Mouse (Mus musculus) olfactory bulb, adult 2 months (tissue): ENCODE results near the gene Ndufa5. TPM values are rescaled to one million over a fixed set of nuclear protein-coding genes. Genes with fewer than 3 reads are reported as not detected.
A peak's percentile ranks its signal among the peaks of the same experiment; 100 is the strongest.

ENCODE experiments used
- H3K27ac ChIP-seq: fragments of 200-500 bp; 2 replicates; pipeline ENCODE4 v1.5.1; 2012; ENCODE audit warnings: low read depth, low read length; ENCODE audit not compliant: insufficient read depth
- H3K4me1 ChIP-seq: fragments of 200-500 bp; 2 replicates; pipeline ENCODE4 v1.6.1; 2012; ENCODE audit warnings: low read length; ENCODE audit not compliant: control insufficient read depth, insufficient read depth
- H3K4me3 ChIP-seq: fragments of 200-500 bp; 2 replicates; pipeline ENCODE4 v1.5.1; 2012; ENCODE audit warnings: mild to moderate bottlenecking, low read depth, low read length, moderate library complexity; ENCODE audit not compliant: insufficient read depth
- CTCF ChIP-seq: fragments of 200-500 bp; IDR thresholded peaks from 2 replicates; pipeline ENCODE4 v1.5.1; 2012; ENCODE audit warnings: low read depth, mild to moderate bottlenecking, low read length, moderate library complexity; ENCODE audit not compliant: insufficient read depth
- POLR2A ChIP-seq: fragments of 200-500 bp; IDR thresholded peaks from 2 replicates; pipeline ENCODE4 v1.6.1; 2012; ENCODE audit warnings: mild to moderate bottlenecking, low read depth, low read length, moderate library complexity; ENCODE audit not compliant: insufficient read depth
- WGBS: fragments of 180-500 bp; shearing (Covaris S2); methylation state at CpG from one replicate; pipeline ENCODE4 v1.1.7; 2018; 5-methylcytosine and 5-hydroxymethylcytosine counted together
- polyA plus RNA-seq: library from polyadenylated mRNA; stranded (reverse); fragments of >200 nt; gene quantifications from 2 replicates; pipeline ENCODE4 v1.2.4, GENCODE M21; 2012; ENCODE audit warnings: low replicate concordance; ENCODE audit not compliant: missing spikeins, insufficient read depth, insufficient read length

Gene Ndufa5
- polyA plus RNA-seq, result not detected in 2 replicates

GRCm38 (mm10) chr6:24527155-24528063 lies at the start of gene Ndufa5:
Gene Ndufa5, minus strand, starts transcription at chr6:24528013.
- TF ChIP-seq POLR2A, result peak; percentile 77
- no peak for TF ChIP-seq CTCF
- H3K4me1 ChIP-seq, result peaks cover 3% of the 10 kb centered on the region; the same call in 1 of the 2 replicates
- 0 out of 2 replicates have a peak within 1 kb of the TSS, but pooled peaks have one; percentile 2 for H3K27ac ChIP-seq
- WGBS, result under 1% methylated on average over 53 of the region's 53 CpGs
- H3K4me3 ChIP-seq, result peak within 1 kb of the TSS; percentile 60

DNA sequence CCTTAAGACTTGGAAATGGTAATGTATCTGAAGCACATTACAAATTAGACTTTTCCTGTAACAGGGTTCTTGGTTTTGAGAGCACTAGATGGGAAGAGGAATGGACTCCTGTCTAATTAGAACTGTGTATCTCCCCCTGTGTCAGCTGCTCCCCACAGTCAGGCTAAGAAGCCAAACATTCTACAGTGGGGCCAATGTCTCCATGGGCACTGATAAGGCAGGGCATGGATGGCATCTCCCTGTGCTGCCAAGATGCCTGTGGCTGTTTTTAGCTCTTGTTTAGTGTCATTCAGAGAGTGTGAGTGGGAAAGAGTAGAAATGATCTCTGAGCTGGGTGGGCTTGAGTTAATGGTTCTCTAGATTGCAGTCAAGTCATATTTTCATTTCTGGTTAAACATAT lies 45.5 kb upstream of the Ndufa5 start:
- Histone ChIP-seq H3K27ac (no peak overlapping the region), H3K4me3 (no peak overlapping the region), H3K4me1 (no peaks in the 10 kb centered on the region)
- TF ChIP-seq CTCF (no peak), POLR2A (no peak)

DNA sequence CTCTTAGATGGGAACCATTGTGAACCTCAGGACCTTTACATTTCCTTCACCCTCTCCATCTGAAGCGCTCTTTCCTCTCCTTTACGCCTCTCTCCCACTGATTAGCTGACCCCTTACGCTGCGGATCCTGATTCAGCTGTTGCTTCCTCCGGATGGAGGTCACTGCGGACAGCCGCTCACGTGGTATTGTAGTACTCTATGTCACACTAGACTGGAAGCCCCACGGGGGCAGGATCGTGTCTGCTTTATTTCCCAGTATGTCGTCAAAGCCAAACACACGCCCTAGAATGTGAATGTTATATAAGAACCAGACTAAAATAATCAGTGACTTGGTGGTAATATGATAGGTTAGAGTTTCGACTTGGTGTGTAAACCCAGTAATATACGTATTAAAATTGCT lies 44.6 kb upstream of the Ndufa5 start:
- no peak overlapping the region for H3K4me3 ChIP-seq
- no peaks in the 10 kb centered on the region for H3K4me1 ChIP-seq
- WGBS, result 95% methylated on average over 14 of the region's 14 CpGs
- no peak for TF ChIP-seq CTCF
- TF ChIP-seq POLR2A, result no peak
- no peak overlapping the region for H3K27ac ChIP-seq

GRCm38 (mm10) chr6:24571126-24571525 lies 43.3 kb upstream of the Ndufa5 start:
- TF ChIP-seq POLR2A (no peak), CTCF (no peak)
- 70% methylated on average over 6 of the region's 6 CpGs for WGBS

DNA sequence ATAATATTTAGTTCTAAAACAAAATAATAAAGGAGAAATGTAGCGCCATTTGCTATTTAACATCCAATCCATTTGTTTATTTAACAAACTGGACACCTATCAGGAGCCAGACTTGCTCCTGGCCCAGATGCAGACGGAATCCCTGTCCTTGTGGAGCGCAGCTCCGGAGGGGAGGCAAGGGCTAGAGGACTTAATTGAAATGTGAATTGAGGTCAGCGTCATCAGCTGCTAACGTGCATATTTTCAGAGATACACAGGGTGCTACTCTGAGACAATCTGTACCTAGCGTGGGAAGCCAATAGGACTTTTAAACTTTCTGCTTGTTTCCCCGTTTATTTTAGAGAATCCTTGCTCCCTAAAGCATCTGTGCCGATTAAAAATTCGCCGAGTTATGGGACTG lies 42.5 kb upstream of the Ndufa5 start:
- WGBS, result 82% methylated on average over 11 of the region's 11 CpGs
- Histone ChIP-seq H3K4me1 (no peaks in the 10 kb centered on the region), H3K27ac (no peak overlapping the region), H3K4me3 (no peak overlapping the region)
- no peak for TF ChIP-seq CTCF
- TF ChIP-seq POLR2A, result no peak

More at GRCm38 (mm10) chr6:24571126-24571525, 43.3 kb upstream of the Ndufa5 start:
- H3K4me3 ChIP-seq, result no peak overlapping the region
- H3K27ac ChIP-seq, result no peak overlapping the region
- no peaks in the 10 kb centered on the region for H3K4me1 ChIP-seq

- H3K27ac ChIP-seq, result no peak overlapping the region
- WGBS, result 96% methylated on average over 1 of the region's 1 CpGs
- no peak overlapping the region for H3K4me3 ChIP-seq
- H3K4me1 ChIP-seq, result no peaks in the 10 kb centered on the region
- TF ChIP-seq POLR2A, result no peak
- TF ChIP-seq CTCF, result no peak
Measured at GRCm38 (mm10) chr6:24569711-24570110, 41.9 kb upstream of the Ndufa5 start.

DNA sequence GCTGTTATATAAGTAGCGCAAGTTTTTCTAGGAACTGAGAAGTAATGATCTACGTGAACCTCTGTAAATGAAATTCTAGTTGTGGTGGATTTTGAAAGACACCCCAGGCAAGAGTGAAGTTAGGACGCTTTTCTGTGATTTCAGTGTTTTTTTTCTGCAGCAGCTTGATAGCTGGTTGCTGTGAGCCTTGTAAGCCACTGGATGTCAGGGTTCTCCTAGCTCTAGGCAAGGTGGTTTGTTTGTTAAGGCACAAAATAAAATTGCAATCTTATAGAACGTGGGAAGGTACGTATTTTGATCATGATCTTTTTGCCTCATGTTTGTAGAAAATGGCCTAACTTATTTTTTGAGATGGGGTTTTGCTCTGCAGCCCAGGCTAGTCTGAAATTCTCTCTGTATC lies 41.1 kb upstream of the Ndufa5 start:
- WGBS, result 83% methylated on average over 5 of the region's 5 CpGs
- H3K27ac ChIP-seq, result no peak overlapping the region
- TF ChIP-seq POLR2A (no peak), CTCF (no peak)

DNA sequence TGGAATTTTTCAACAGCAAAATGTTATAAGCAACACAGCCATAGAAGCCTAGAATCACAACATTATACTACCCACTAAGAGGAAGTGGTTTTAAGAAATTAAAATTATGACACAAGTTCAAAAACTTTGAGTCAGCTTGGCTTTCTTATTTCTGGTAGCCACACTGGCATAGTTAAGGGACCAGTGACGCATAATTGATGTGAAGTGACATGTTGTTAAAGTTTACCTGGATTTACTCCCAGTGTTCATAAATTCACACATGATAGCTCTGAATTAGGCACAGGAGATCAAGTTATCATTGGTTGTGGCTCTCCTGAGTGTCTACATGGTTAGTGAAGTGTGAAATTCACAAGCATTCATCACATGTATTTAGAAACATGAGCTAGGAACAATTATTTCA lies 37.1 kb upstream of the Ndufa5 start:
- TF ChIP-seq POLR2A (no peak), CTCF (no peak)
- WGBS, result 96% methylated on average over 1 of the region's 1 CpGs
- H3K4me1 ChIP-seq, result no peaks in the 10 kb centered on the region

More for the DNA sequence above, 41.1 kb upstream of the Ndufa5 start:
- Histone ChIP-seq H3K4me3 (no peak overlapping the region), H3K4me1 (no peaks in the 10 kb centered on the region)

DNA sequence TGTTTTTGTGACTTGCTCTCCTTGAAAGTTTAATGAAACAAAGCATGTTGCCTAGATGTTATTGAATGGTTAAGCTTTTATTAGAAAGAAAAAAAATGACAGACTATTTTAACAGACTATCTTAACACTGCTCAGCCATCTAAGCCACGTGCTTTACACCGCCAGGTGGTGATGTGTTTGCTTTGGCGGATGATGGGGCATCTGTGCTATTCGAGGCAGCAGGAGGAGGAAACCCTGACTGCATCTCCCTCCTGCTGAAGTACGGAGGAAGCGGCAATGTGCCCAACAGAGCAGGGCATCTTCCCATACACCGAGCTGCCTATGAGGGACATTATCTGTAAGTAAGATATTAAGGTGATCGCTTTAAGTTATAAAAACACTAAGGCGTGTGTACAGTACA lies 36.3 kb upstream of the Ndufa5 start:
- 81% methylated on average over 9 of the region's 9 CpGs for whole genome bisulfite sequencing
- Histone ChIP-seq H3K4me3 (no peak overlapping the region), H3K27ac (no peak overlapping the region), H3K4me1 (no peaks in the 10 kb centered on the region)
- no peak for TF ChIP-seq POLR2A
- TF ChIP-seq CTCF, result no peak

More for the DNA sequence above, 37.1 kb upstream of the Ndufa5 start:
- no peak overlapping the region for H3K27ac ChIP-seq
- no peak overlapping the region for H3K4me3 ChIP-seq
